Mouse (Mus musculus) liver, embryonic 14.5 days (tissue): Measurements from ENCODE around the gene Braf.

Experiments used
- CTCF ChIP-seq: IDR thresholded peaks from 2 replicates; pipeline ENCODE4 v1.5.1; 2016; ENCODE audit warnings: antibody characterized with exemption, low read depth, control low read depth
- EP300 ChIP-seq: IDR thresholded peaks from 2 replicates; pipeline ENCODE4 v1.6.1; 2016; ENCODE audit warnings: antibody characterized with exemption, low read depth

- TF ChIP-seq CTCF (no peak), EP300 (no peak)
Measured at GRCm38 (mm10) chr6:39713399-39713798, 11.9 kb downstream of the Braf start.
